Mouse (Mus musculus) cerebellum, adult 2 months (tissue): Measurements from ENCODE around the gene Trim46. TPM values are rescaled to one million over a fixed set of nuclear protein-coding genes. Genes with fewer than 3 reads are reported as not detected.

Experiments
- DNase-seq, 2 experiments: peaks; one replicate each; pipeline ENCODE4 v3.0.0; 2021
- H3K27ac ChIP-seq: fragments of 200-500 bp; 2 replicates; pipeline ENCODE4 v1.5.1; 2012; ENCODE audit warnings: low read length, control low read depth, inconsistent platforms; ENCODE audit not compliant: insufficient read depth
- H3K27me3 ChIP-seq: fragments of 200-500 bp; 2 replicates; pipeline ENCODE4 v1.6.1; 2012; ENCODE audit warnings: inconsistent platforms, mild to moderate bottlenecking, low read length, moderate library complexity; ENCODE audit not compliant: control insufficient read depth, insufficient read depth
- H3K4me1 ChIP-seq: fragments of 200-500 bp; 2 replicates; pipeline ENCODE4 v1.6.1; 2011; ENCODE audit warnings: low read length; ENCODE audit not compliant: control insufficient read depth, insufficient read depth
- H3K4me3 ChIP-seq: fragments of 200-500 bp; replicated peaks from 2 replicates; pipeline ENCODE3; 2011; ENCODE audit warnings: mild to moderate bottlenecking, low read depth, low read length, control low read depth; ENCODE audit not compliant: insufficient read depth
- CTCF ChIP-seq: fragments of 200-500 bp; IDR thresholded peaks from 2 replicates; pipeline ENCODE4 v1.5.1; 2011; ENCODE audit warnings: low read depth, mild to moderate bottlenecking, control low read depth, low read length, moderate library complexity, borderline replicate concordance; ENCODE audit not compliant: insufficient read depth
- POLR2A ChIP-seq: fragments of 200-500 bp; IDR thresholded peaks from 2 replicates; pipeline ENCODE4 v1.6.1; 2011; ENCODE audit warnings: low read length, control low read depth, borderline replicate concordance; ENCODE audit not compliant: insufficient read depth
- WGBS: fragments of 180-500 bp; shearing (Covaris S2); methylation state at CpG from one replicate; pipeline ENCODE4 v1.1.7; 2018; 5-methylcytosine and 5-hydroxymethylcytosine counted together
- polyA plus RNA-seq: library from polyadenylated mRNA; depleted of rRNA; stranded (reverse); fragments of >200 nt; gene quantifications from 2 replicates; pipeline ENCODE4 v1.2.3, GENCODE M21; 2012

The Trim46 gene
- polyA plus RNA-seq, 1 experiment = 49.8 TPM

DNA sequence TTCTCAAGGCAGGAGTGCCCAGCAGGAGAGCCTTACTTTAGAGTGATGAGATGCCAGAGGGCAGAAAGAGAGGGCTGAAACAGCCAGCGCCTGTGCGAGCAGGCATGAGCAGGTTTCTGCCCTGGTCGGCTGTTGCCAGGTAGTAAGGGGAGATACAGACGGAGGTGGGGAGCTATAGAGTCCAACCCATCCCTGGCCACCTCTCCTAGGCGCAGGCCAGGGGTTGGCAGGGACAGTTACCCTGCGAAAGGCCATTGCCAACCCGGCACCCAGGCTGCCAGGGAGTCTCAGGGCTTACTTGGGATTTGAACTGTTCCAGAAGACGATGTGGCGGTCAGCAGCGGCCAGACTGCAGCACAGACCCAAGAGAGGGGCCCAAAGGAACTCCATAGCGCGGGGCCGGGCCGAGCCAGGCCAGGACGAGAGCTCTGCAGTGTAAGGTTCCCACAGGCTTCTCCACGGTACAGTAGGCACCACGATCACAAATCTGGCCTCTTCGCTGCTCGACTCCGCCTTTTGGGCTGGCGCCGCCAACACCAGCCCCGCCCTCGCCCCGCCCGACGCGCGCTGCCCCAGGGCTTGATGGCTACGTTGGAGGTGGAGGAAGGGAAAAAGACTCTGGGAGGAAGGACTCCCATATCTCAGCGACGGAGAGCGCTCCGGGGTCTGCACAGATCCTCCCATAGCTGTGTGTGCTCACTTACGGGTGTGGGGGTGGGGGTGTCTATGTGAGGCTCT is 33.2 kb upstream of the Trim46 start:
- Histone ChIP-seq H3K27ac (peak overlapping the region; percentile 85), H3K4me3 (peak overlapping the region; percentile 92), H3K4me1 (peaks cover 8% of the 10 kb centered on the region), H3K27me3 (no peaks in the 10 kb centered on the region)
- TF ChIP-seq POLR2A (peak; percentile 83; the same call in 1 of the 2 replicates), CTCF (no peak)
- peak; percentile 90 for DNase-seq
- WGBS = 1% methylated on average over 35 of the region's 35 CpGs

DNA sequence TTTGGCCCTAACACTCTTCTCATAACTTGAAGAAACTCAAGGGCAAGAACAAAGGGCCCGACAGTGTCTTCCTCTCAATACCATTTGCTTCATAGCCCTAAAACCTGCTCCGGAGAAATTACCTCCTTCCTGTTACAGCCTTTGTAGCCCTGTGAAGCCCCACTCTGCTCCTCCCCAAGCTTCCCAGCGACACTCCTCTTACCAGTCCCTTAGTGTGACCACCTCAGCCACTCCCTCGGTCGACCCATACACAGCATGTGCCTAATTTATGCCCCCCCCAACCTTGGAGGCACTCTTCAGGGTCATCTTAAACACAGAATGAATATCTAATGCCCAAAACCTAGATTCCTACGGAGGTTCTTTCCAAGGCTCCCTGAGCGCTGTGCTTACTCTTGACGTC is 32.5 kb upstream of the Trim46 start:
- Histone ChIP-seq H3K4me3 (peak overlapping the region; percentile 92), H3K27ac (0 out of 2 replicates have a peak overlapping the region, but pooled peaks have one; percentile 85), H3K27me3 (no peaks in the 10 kb centered on the region), H3K4me1 (peaks cover 8% of the 10 kb centered on the region)
- peak; percentile 12 to 26 for DNase-seq
- TF ChIP-seq POLR2A (no peak), CTCF (no peak)
- WGBS = 33% methylated on average over 8 of the region's 8 CpGs

DNA sequence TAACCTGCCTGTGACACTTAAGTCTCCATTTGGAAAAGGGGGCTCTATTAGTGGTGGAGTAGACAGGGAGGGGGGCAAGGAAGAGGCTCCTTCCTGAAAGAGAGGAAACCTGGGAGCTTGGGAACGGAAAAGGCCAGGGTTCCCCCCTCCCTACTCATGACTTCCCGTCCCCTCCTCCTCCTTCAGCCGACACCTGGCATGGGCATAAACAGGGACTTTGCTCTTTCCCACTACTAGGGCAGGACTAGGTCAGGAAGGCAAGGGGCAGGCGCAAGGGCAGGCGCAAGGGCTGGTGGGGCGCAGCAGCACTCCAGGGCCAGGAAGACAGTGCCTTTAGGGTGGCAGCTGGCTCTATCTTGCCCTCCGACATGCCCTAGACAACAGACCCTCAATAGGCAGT is 32.0 kb upstream of the Trim46 start:
- H3K4me3 ChIP-seq = peak overlapping the region; percentile 92
- 44% methylated on average over 7 of the region's 7 CpGs for WGBS
- H3K27ac ChIP-seq = peak overlapping the region; percentile 46; the same call in 1 of the 2 replicates
- H3K27me3 ChIP-seq = no peaks in the 10 kb centered on the region
- DNase-seq = peak; percentile 29 to 34
- H3K4me1 ChIP-seq = peaks cover 8% of the 10 kb centered on the region
- TF ChIP-seq POLR2A = no peak
- TF ChIP-seq CTCF = no peak

DNA sequence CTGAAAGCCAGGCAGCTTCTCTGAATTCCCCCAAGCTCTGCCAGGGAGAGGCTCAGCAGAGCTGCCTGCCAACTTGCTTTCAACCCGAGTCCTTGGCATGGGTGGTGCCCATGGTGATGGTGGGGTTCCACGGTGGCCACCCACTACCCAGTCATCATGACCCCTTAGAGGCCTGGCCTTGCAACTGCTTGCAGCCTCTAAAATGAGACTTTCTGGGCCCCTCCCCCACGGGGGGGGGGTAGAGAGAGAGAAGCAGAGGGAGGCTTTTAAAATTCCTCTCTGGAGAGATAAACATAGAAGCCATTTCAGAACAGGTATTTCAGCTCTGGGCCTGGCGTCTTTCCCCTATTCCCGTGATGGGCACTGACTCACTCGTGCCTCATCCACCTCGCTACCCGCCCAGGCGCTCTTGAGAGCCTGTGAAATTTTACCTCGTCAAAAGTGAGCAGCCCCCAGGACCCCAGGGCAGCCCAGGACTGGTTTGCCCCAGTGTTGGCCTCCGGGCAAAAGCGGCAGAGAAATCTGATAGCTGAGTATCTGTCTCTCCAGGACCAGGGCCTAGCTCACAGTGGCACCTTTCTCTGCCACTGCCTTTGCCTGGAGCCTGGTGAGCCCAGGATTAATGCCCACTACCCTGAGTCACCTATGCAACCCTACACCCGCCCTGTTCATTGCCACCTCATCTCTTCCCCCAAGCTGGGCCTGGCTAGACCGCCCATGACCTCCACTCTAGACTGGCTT is 31.3 kb upstream of the Trim46 start:
- H3K4me3 ChIP-seq = peak overlapping the region; percentile 39
- peak; percentile 42 to 45 for DNase-seq
- peaks cover 8% of the 10 kb centered on the region for H3K4me1 ChIP-seq
- H3K27ac ChIP-seq = peak overlapping the region; percentile 46; the same call in 1 of the 2 replicates
- no peaks in the 10 kb centered on the region for H3K27me3 ChIP-seq
- WGBS = 44% methylated on average over 14 of the region's 14 CpGs
- TF ChIP-seq POLR2A = no peak
- TF ChIP-seq CTCF = no peak

DNA sequence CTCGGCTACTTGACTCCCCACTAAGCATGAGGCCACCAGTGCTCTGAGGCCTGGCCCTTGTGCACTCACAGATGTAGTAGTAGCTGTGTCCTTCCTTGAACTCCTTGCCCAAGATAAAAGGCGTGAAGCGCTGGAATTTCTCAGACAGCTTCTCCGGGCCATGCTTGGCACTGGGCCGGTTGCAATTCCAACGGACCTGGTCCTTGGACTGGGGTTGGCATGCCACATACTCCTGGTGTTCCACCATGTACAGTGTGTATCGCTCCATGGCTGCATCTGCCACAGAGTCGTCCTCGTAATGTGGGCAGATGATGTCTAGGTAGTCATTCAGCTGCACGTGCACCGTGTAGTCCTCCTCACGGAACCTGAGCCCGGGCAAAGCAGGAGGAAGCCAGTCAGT is 30.0 kb upstream of the Trim46 start:
- WGBS = 88% methylated on average over 13 of the region's 13 CpGs
- Histone ChIP-seq H3K4me3 (no peak overlapping the region), H3K27me3 (no peaks in the 10 kb centered on the region), H3K27ac (no peak overlapping the region), H3K4me1 (peaks cover 8% of the 10 kb centered on the region)
- DNase-seq = no peak
- no peak for TF ChIP-seq CTCF
- TF ChIP-seq POLR2A = no peak

DNA sequence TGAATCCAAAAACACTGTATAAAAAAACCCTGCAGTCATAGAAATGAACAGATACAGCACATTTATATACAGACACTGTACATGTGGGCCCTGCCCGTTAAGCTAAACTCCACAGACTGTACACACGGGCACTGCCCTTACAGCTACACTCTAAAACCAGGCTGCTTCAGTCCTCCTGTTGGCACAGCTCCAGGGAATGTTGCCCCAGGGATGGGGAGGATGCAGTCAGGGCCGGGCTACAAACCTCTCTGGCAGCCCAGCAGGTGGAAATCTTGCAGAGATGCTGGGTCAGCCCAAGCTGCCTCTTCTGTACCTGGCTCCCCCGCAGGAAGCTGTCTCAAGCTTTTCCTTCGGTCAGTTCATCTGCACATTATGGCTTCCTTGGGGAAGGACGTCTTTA is 25.7 kb upstream of the Trim46 start:
- peak in 1 of 2 experiments; percentile 46 for DNase-seq
- Histone ChIP-seq H3K4me3 (no peak overlapping the region), H3K27ac (no peak overlapping the region), H3K4me1 (peaks cover 22% of the 10 kb centered on the region), H3K27me3 (no peaks in the 10 kb centered on the region)
- 35% methylated on average over 6 of the region's 6 CpGs for WGBS
- TF ChIP-seq CTCF (no peak), POLR2A (no peak)

DNA sequence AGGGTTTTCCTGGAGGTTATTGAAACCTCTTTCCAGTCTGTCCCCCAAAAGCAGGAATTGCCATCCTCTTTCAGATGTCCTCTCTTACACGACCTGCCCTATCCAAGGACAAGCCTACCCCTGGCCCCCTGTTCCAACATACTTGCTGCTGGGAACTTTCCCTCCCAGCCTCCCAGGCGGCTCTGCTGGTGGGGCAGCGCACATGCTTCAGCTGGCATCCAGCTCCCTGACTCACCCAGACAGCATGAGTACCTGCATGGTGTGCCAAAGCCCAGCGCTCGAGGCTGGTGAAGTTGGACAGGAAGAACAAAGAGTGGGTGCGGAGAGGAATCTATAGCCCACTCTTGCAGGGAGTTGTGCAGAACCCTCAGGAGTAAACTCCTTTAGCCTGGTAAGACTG is 24.8 kb upstream of the Trim46 start:
- TF ChIP-seq CTCF (no peak), POLR2A (no peak)
- Histone ChIP-seq H3K27ac (peak overlapping the region; percentile 4; the same call in 1 of the 2 replicates), H3K4me3 (peak overlapping the region; percentile 94), H3K4me1 (peaks cover 22% of the 10 kb centered on the region), H3K27me3 (no peaks in the 10 kb centered on the region)
- DNase-seq = peak; percentile 73 to 80
- 9% methylated on average over 6 of the region's 6 CpGs for WGBS

DNA sequence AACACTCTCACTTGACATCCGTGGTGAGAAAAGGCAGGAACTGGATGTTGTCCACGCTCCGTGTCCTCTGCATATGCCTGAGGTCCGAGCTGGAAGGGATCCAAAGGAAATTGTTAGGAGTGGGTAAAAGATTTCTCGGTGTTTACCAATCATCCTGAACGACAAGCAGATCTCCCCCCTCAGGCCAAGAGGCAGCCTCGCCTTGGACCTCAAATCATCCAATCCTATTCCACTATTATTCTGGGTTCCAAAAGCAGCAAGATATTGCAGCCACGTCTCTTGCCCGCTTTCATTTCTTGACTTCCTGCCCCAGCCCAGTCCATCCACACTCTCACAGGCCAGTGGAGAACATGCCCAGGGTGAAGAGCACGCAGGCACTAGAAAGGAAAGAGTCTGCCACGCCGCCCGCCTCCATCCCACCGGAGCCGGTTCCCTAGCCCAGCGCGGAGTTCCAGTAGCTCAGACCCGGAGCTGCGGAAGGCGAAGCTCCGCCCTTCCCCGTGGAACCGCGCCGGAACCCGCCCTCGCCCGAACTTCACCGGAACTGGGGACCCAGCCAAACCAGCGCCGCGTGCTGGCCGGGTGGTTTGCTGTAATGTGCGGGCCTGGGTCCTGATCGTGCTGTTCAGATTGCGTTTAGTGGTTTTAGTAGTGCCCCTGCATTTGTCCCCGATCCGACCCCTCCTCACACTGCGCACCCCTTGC is 24.1 kb upstream of the Trim46 start, which contains the start of gene Slc50a1:
Slc50a1 (minus strand) TSS at position 520 of the 705 bp plus-strand sequence.
- DNase-seq = peak; percentile 87 to 89
- peaks cover 22% of the 10 kb centered on the region for H3K4me1 ChIP-seq
- WGBS = under 1% methylated on average over 39 of the region's 39 CpGs
- no peaks in the 10 kb centered on the region for H3K27me3 ChIP-seq
- H3K4me3 ChIP-seq = peak within 1 kb of the TSS; percentile 94
- TF ChIP-seq POLR2A (peak; percentile 77), CTCF (peak; percentile 24; the same call in 1 of the 2 replicates)
- H3K27ac ChIP-seq = peak within 1 kb of the TSS; percentile 82
